Mouse (Mus musculus): Measurements from ENCODE around the gene Ankrd33. TPM values are rescaled to one million over a fixed set of nuclear protein-coding genes. Genes with fewer than 3 reads are reported as not detected.

The Ankrd33 gene
- polyA plus RNA-seq, 1 experiment from 2014 or later: not detected

DNA sequence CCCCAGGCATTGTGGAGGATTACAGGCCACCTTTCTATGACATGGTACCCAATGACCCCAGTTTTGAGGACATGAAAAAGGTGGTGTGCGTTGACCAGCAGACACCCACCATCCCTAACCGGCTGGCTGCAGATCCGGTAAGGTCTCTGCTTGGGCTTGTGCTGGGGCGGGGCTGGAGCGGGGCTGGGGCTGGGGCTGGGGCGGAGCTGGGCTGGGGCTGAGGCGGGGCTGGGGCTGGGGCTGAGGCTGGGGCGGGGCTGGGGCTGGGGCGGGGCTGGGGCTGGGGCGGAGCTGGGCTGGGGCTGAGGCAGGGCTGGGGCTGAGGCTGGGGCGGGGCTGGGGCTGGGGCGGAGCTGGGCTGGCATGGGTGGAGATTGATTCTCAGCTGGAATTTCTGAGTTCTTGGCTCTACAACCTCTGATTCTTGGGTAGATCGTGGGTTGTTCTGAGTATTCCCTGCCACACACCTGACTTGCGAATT lies 25.5 kb downstream of the Ankrd33 start:
- no peaks in the 10 kb centered on the region for H3K27me3 ChIP-seq (ENCODE audit: control insufficient read depth, insufficient read depth, low read length)
- WGBS: 3% methylated on average over 9 of the region's 14 CpGs
- no peaks in the 10 kb centered on the region for H3K9me3 ChIP-seq (ENCODE audit: control insufficient read depth, low read length)
- H3K36me3 ChIP-seq (ENCODE audit: control insufficient read depth, insufficient read depth, low read length): peaks cover 10% of the 10 kb centered on the region
- H3K4me1 ChIP-seq (replicated peaks; ENCODE audit: control insufficient read depth, insufficient read depth): peaks cover 20% of the 10 kb centered on the region
- peak overlapping the region; percentile 2; the same call in 1 of the 2 replicates for H3K9ac ChIP-seq (ENCODE audit: low read length)
- H3K4me3 ChIP-seq (ENCODE audit: low read depth, low read length): no peak overlapping the region
- no peak overlapping the region; the same call in 1 of the 2 replicates for H3K4me2 ChIP-seq (replicated peaks; ENCODE audit: low read depth)
- peak overlapping the region; percentile 75 for H3K27ac ChIP-seq (replicated peaks)
- ATAC-seq (ENCODE audit: low FRiP score, low TSS enrichment) (peak; percentile 55), DNase-seq (ENCODE audit: low spot score) (peak; percentile 92)
- TF ChIP-seq CTCF (IDR thresholded peaks at IDR 0.05; ENCODE audit: low read depth) (no peak), EP300 (optimal IDR thresholded peaks at IDR 0.05) (no peak)

DNA sequence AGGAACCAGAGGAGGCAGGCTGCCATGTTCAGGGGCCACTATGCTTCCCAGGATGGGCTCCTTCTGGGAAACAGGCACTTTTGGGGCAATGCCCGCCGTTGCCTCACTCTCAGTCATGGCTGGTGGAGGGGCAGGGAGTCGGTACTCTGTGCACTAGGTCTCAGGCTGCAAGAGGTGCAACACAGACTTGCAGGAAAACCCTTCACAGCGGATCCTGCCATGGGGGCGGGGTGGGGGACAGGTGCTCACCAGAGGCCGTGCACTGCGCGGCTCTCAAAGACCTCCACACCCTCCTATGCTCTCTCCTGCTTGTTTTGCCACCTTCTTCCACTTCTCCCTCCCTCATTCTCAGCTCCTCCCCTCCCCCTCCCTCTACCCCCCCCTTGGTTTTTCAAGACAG lies 27.1 kb downstream of the Ankrd33 start:
- no peaks in the 10 kb centered on the region for H3K27me3 ChIP-seq (ENCODE audit: control insufficient read depth, insufficient read depth, low read length)
- H3K9ac ChIP-seq (ENCODE audit: low read length): no peak overlapping the region
- H3K4me1 ChIP-seq (replicated peaks; ENCODE audit: control insufficient read depth, insufficient read depth): peaks cover 23% of the 10 kb centered on the region
- whole genome bisulfite sequencing: 51% methylated on average over 8 of the region's 8 CpGs
- no peak overlapping the region for H3K4me3 ChIP-seq (ENCODE audit: low read depth, low read length)
- H3K9me3 ChIP-seq (ENCODE audit: control insufficient read depth, low read length): no peaks in the 10 kb centered on the region
- TF ChIP-seq EP300 (optimal IDR thresholded peaks at IDR 0.05) (no peak), CTCF (IDR thresholded peaks at IDR 0.05; ENCODE audit: low read depth) (no peak)
- peaks cover 2% of the 10 kb centered on the region for H3K36me3 ChIP-seq (ENCODE audit: control insufficient read depth, insufficient read depth, low read length)
- DNase-seq (ENCODE audit: low spot score): no peak
- H3K4me2 ChIP-seq (replicated peaks; ENCODE audit: low read depth): no peak overlapping the region
- H3K27ac ChIP-seq (replicated peaks): 0 out of 2 replicates have a peak overlapping the region, but pooled peaks have one; percentile 8
- ATAC-seq (ENCODE audit: low FRiP score, low TSS enrichment): no peak

GRCm38 (mm10) chr15:101143494-101143893 lies 27.9 kb downstream of the Ankrd33 start:
- Histone ChIP-seq H3K9ac (ENCODE audit: low read length) (peak overlapping the region; percentile 18; the same call in 1 of the 2 replicates), H3K9me3 (ENCODE audit: control insufficient read depth, low read length) (no peaks in the 10 kb centered on the region), H3K4me2 (replicated peaks; ENCODE audit: low read depth) (no peak overlapping the region; the same call in 1 of the 2 replicates), H3K27me3 (ENCODE audit: control insufficient read depth, insufficient read depth, low read length) (no peaks in the 10 kb centered on the region), H3K4me1 (replicated peaks; ENCODE audit: control insufficient read depth, insufficient read depth) (peaks cover 29% of the 10 kb centered on the region), H3K27ac (replicated peaks) (peak overlapping the region; percentile 86), H3K36me3 (ENCODE audit: control insufficient read depth, insufficient read depth, low read length) (peaks cover 2% of the 10 kb centered on the region; the same call in 1 of the 2 replicates), H3K4me3 (ENCODE audit: low read depth, low read length) (no peak overlapping the region)
- 17% methylated on average over 8 of the region's 8 CpGs for WGBS
- ATAC-seq (ENCODE audit: low FRiP score, low TSS enrichment): no peak
- no peak for TF ChIP-seq EP300 (optimal IDR thresholded peaks at IDR 0.05)
- TF ChIP-seq CTCF (IDR thresholded peaks at IDR 0.05; ENCODE audit: low read depth): 0 out of 2 replicates have a peak, but pooled peaks have one; percentile 1
- peak; percentile 54 for DNase-seq (ENCODE audit: low spot score)

GRCm38 (mm10) chr15:101144176-101144575 lies 28.6 kb downstream of the Ankrd33 start:
- H3K4me1 ChIP-seq (replicated peaks; ENCODE audit: control insufficient read depth, insufficient read depth): peaks cover 29% of the 10 kb centered on the region
- no peaks in the 10 kb centered on the region for H3K27me3 ChIP-seq (ENCODE audit: control insufficient read depth, insufficient read depth, low read length)
- TF ChIP-seq EP300 (optimal IDR thresholded peaks at IDR 0.05): no peak
- no peak for TF ChIP-seq CTCF (IDR thresholded peaks at IDR 0.05; ENCODE audit: low read depth)
- H3K36me3 ChIP-seq (ENCODE audit: control insufficient read depth, insufficient read depth, low read length): peaks cover 2% of the 10 kb centered on the region; the same call in 1 of the 2 replicates
- 71% methylated on average over 5 of the region's 5 CpGs for WGBS
- peak overlapping the region; percentile 86 for H3K27ac ChIP-seq (replicated peaks)
- ATAC-seq (ENCODE audit: low FRiP score, low TSS enrichment) (no peak), DNase-seq (ENCODE audit: low spot score) (peak; percentile 24)
- no peaks in the 10 kb centered on the region for H3K9me3 ChIP-seq (ENCODE audit: control insufficient read depth, low read length)
- peak overlapping the region; percentile 14; the same call in 1 of the 2 replicates for H3K4me2 ChIP-seq (replicated peaks; ENCODE audit: low read depth)
- 0 out of 2 replicates have a peak overlapping the region, but pooled peaks have one; percentile 23 for H3K9ac ChIP-seq (ENCODE audit: low read length)
- no peak overlapping the region for H3K4me3 ChIP-seq (ENCODE audit: low read depth, low read length)

- Histone ChIP-seq H3K4me2 (replicated peaks; ENCODE audit: low read depth) (peak overlapping the region; percentile 40), H3K36me3 (ENCODE audit: control insufficient read depth, insufficient read depth, low read length) (no peaks in the 10 kb centered on the region; the same call in 1 of the 2 replicates), H3K4me3 (ENCODE audit: low read depth, low read length) (no peak overlapping the region), H3K27me3 (ENCODE audit: control insufficient read depth, insufficient read depth, low read length) (no peaks in the 10 kb centered on the region), H3K4me1 (replicated peaks; ENCODE audit: control insufficient read depth, insufficient read depth) (peaks cover 23% of the 10 kb centered on the region), H3K27ac (replicated peaks) (peak overlapping the region; percentile 86), H3K9me3 (ENCODE audit: control insufficient read depth, low read length) (no peaks in the 10 kb centered on the region), H3K9ac (ENCODE audit: low read length) (peak overlapping the region; percentile 27; the same call in 1 of the 2 replicates)
- DNase-seq (ENCODE audit: low spot score): peak; percentile 73
- WGBS: 54% methylated on average over 8 of the region's 8 CpGs
- ATAC-seq (ENCODE audit: low FRiP score, low TSS enrichment): no peak
- TF ChIP-seq EP300 (optimal IDR thresholded peaks at IDR 0.05): no peak
- no peak for TF ChIP-seq CTCF (IDR thresholded peaks at IDR 0.05; ENCODE audit: low read depth)
Observed at GRCm38 (mm10) chr15:101144779-101145178, 29.2 kb downstream of the Ankrd33 start.
